Mouse (Mus musculus) fibroblast of lung, adult 2 months (primary cell): Measurements from ENCODE around the gene Esrrg.

Source experiments
- DNase-seq: peaks from one replicate; pipeline ENCODE4 v3.0.0-alpha.2; 2011; ENCODE audit warnings: low read depth

The Esrrg gene

GRCm38 (mm10) chr1:187770234-187770633, 161.6 kb downstream of the Esrrg start:
- no peak for DNase-seq

GRCm38 (mm10) chr1:187771067-187771466, 162.5 kb downstream of the Esrrg start:
- DNase-seq, result no peak

- DNase-seq, result no peak
Observed at GRCm38 (mm10) chr1:187779589-187780178, 171.1 kb downstream of the Esrrg start.

GRCm38 (mm10) chr1:187785226-187785625, 176.6 kb downstream of the Esrrg start:
- DNase-seq, result no peak

- no peak for DNase-seq
Observed at GRCm38 (mm10) chr1:187787055-187788016, 178.7 kb downstream of the Esrrg start.

GRCm38 (mm10) chr1:187794240-187794930, 185.8 kb downstream of the Esrrg start:
- no peak for DNase-seq

- no peak for DNase-seq
Observed at GRCm38 (mm10) chr1:187795551-187795950, 187.0 kb downstream of the Esrrg start.

GRCm38 (mm10) chr1:187799300-187799699, 190.7 kb downstream of the Esrrg start:
- DNase-seq, result no peak

- no peak for DNase-seq
Observed at GRCm38 (mm10) chr1:187800761-187801160, 192.2 kb downstream of the Esrrg start.

- no peak for DNase-seq
Observed at GRCm38 (mm10) chr1:187803566-187803965, 195.0 kb downstream of the Esrrg start.

GRCm38 (mm10) chr1:187803997-187804396, 195.4 kb downstream of the Esrrg start:
- DNase-seq, result no peak

- DNase-seq, result no peak
Observed at GRCm38 (mm10) chr1:187805001-187805400, 196.4 kb downstream of the Esrrg start.

GRCm38 (mm10) chr1:187807477-187808390, 199.1 kb downstream of the Esrrg start:
- no peak for DNase-seq

GRCm38 (mm10) chr1:187808391-187808922, 199.9 kb downstream of the Esrrg start:
- DNase-seq, result no peak

GRCm38 (mm10) chr1:187809546-187809945, 201.0 kb downstream of the Esrrg start:
- no peak for DNase-seq

- no peak for DNase-seq
Observed at GRCm38 (mm10) chr1:187819406-187819805, 210.8 kb downstream of the Esrrg start.

- DNase-seq, result no peak
Observed at GRCm38 (mm10) chr1:187821368-187821811, 212.8 kb downstream of the Esrrg start.

GRCm38 (mm10) chr1:187823351-187823750, 214.8 kb downstream of the Esrrg start:
- DNase-seq, result no peak

GRCm38 (mm10) chr1:187825421-187826097, 217.0 kb downstream of the Esrrg start:
- DNase-seq, result no peak

GRCm38 (mm10) chr1:187826140-187826539, 217.5 kb downstream of the Esrrg start:
- DNase-seq, result no peak

- DNase-seq, result no peak
Observed at GRCm38 (mm10) chr1:187826869-187827268, 218.3 kb downstream of the Esrrg start.
